Mouse (Mus musculus) heart, adult 2 months (tissue): ENCODE measurements around the gene Crat.

ENCODE experiments used
- CTCF ChIP-seq: fragments of 200-600 bp; IDR thresholded peaks from 2 replicates; pipeline ENCODE4 v1.8.1; 2022; ENCODE audit warnings: antibody characterized with exemption, mild to moderate bottlenecking, moderate library complexity
- POLR2A ChIP-seq: fragments of 200-500 bp; IDR thresholded peaks from 2 replicates; pipeline ENCODE4 v1.6.1; 2011; ENCODE audit warnings: mild to moderate bottlenecking, low read depth, low read length, control low read depth; ENCODE audit not compliant: insufficient read depth

DNA sequence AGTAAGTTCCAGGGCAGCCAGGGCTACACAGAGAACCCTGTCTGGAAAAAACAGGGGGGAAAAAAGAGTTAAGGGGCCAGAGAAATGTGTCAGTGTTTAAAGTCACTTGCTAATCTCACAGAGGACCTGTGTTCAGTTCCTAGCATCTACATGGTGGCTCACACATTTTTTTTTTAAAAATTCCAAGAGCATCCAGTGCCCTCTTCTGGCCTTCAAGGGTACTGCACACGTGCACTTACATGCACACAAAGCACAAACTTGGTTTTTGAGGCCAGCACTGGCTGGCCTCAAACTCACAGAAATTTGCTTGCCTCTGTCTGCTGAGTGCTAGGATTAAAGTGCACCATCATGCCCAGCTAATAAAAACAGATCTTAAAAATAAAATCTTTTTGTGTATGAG, 34.9 kb upstream of the Crat start:
- TF ChIP-seq CTCF (peak; percentile 75), POLR2A (no peak)
